In genomic region chr1:52431806-52432205, GRCm38 (mm10) we compare ENCODE assay signal across 10 mouse cellular contexts.
"Had no signal": no experiment of that assay in that cellular context is flagged by ENCODE, and none has a peak within 500 bp of the region (broad histone marks: within the 10 kb centered on the region; RNA-seq: fewer than 3 reads in every experiment).

No protein-coding gene starts in this region.

- H3K4me2 ChIP-seq: limb, embryonic 15.5 days; liver, embryonic 12.5 days; lung, embryonic 14.5 days; stomach, embryonic 15.5 days had no signal

- H3K36me3 ChIP-seq: limb, embryonic 15.5 days; liver, embryonic 12.5 days; stomach, embryonic 15.5 days had no signal

- H3K4me1 ChIP-seq: limb, embryonic 15.5 days; liver, embryonic 12.5 days; stomach, embryonic 15.5 days had no signal

- H3K27ac ChIP-seq: limb, embryonic 15.5 days; liver, embryonic 12.5 days; stomach, embryonic 15.5 days had no signal

- ATAC-seq: liver, embryonic 12.5 days; midbrain, embryonic 16.5 days had no signal

- H3K4me3 ChIP-seq: limb, embryonic 15.5 days; liver, embryonic 12.5 days; stomach, embryonic 15.5 days had no signal

- DNase-seq: kidney, adult 8-10 months; kidney, postnatal 25 days; lung, embryonic 14.5 days; lung, postnatal 10 days; lung, postnatal 4 days; right cerebral cortex, postnatal 14 days had no signal

- H3K9ac ChIP-seq: limb, embryonic 15.5 days; liver, embryonic 12.5 days; lung, embryonic 14.5 days; stomach, embryonic 15.5 days had no signal

- H3K9me3 ChIP-seq: limb, embryonic 15.5 days; liver, embryonic 12.5 days; stomach, embryonic 15.5 days had no signal

- H3K27me3 ChIP-seq: limb, embryonic 15.5 days; liver, embryonic 12.5 days; stomach, embryonic 15.5 days had no signal
